8 mouse cellular contexts compared by ENCODE assay signal in genomic region chr10:81600738-81601203, GRCm38 (mm10). TPM values are rescaled to one million over a fixed set of nuclear protein-coding genes. Genes with fewer than 3 reads are reported as not detected.
DNase-seq lines count a peak whose midpoint lies in the region; ATAC-seq lines count a peak whose summit lies in the region.

Tle6 (minus strand) TSS chr10:81601073.

- peak within 1 kb of the TSS; percentile 72 for H3K4me2 ChIP-seq in hindbrain, embryonic 16.5 days (ENCODE audit: low read length)

- under 1% methylated on average over 27 of the region's 28 CpGs for WGBS in hindbrain, embryonic 16.5 days
- WGBS in macrophage (ENCODE audit: missing documents): 4% methylated on average over 21 of the region's 28 CpGs

- H3K27ac ChIP-seq in hindbrain, embryonic 16.5 days (ENCODE audit: low read depth, low read length): no peak within 1 kb of the TSS
- H3K27ac ChIP-seq in macrophage: no peak within 1 kb of the TSS

- H3K36me3 ChIP-seq in hindbrain, embryonic 16.5 days (ENCODE audit: control insufficient read depth, insufficient read depth, low read length): no peaks in the 10 kb centered on the region
- H3K36me3 ChIP-seq in macrophage (ENCODE audit: inconsistent target): no peaks in the 10 kb centered on the region

- H3K9ac ChIP-seq in hindbrain, embryonic 16.5 days (ENCODE audit: low read depth, low read length): peak within 1 kb of the TSS; percentile 50; the same call in 1 of the 2 replicates

- no peaks in the 10 kb centered on the region for H3K9me3 ChIP-seq in hindbrain, embryonic 16.5 days (ENCODE audit: control insufficient read depth, low read length)

- DNase-seq in T-cell, adult 2 months (ENCODE audit: low spot score): peak; percentile 78
- peak; percentile 95 to 96 for DNase-seq in cerebellum, postnatal 36 days
- peak; percentile 95 for DNase-seq in gastrocnemius, adult 18-20 months (ENCODE audit: low spot score)
- DNase-seq in left cerebral cortex, adult 18-20 months (ENCODE audit: low spot score in 2 of 2): peak; percentile 90 to 92
- peak; percentile 93 for DNase-seq in right cerebral cortex, adult 18-20 months
- peak; percentile 89 for DNase-seq in urinary bladder, postnatal 10 days (ENCODE audit: low spot score)

- peaks cover 40% of the 10 kb centered on the region for H3K4me1 ChIP-seq in hindbrain, embryonic 16.5 days (ENCODE audit: control insufficient read depth, insufficient read depth, low read depth, low read length)

- no peaks in the 10 kb centered on the region for H3K79me2 ChIP-seq in macrophage (ENCODE audit: inconsistent target)

- ATAC-seq in hindbrain, embryonic 16.5 days: peak; percentile 73

- H3K4me3 ChIP-seq in hindbrain, embryonic 16.5 days (ENCODE audit: low read length): peak within 1 kb of the TSS; percentile 35
- peak within 1 kb of the TSS; percentile 12; the same call in 1 of the 2 replicates for H3K4me3 ChIP-seq in macrophage (ENCODE audit: inconsistent target)

- peaks cover 4% of the 10 kb centered on the region for H3K27me3 ChIP-seq in hindbrain, embryonic 16.5 days (replicated peaks; ENCODE audit: control insufficient read depth, insufficient read depth, low read length)

RNA-seq across cellular contexts. Expression of gene Tle6, which starts in this region (rescaled TPM):
- total RNA-seq in gastrocnemius, adult 18-20 months (2021): 1 to 10 TPM; 4.5 to 6.1 TPM
- 9.0 and 9.2 TPM in 2 replicates for polyA plus RNA-seq in hindbrain, embryonic 16.5 days (2015; fragmentation: Nextera tagmentation; extraction: Ambion mirVana)
- total RNA-seq in left cerebral cortex, adult 18-20 months (2021): 10 to 100 TPM; 11.4 to 11.8 TPM
- total RNA-seq in macrophage (2018; cell fraction: chromatin; rRNA removed): 10 to 100 TPM in 23 of 26 experiments, 1 to 10 TPM in 3; 5.0 to 74.3 (median 29.9) TPM
- 10 to 100 TPM in 18 of 26 experiments, 1 to 10 TPM in 8; 6.2 to 16.4 (median 11.2) TPM for total RNA-seq in macrophage (2018; cell fraction: cytosol; rRNA removed)
- total RNA-seq in macrophage (2018; cell fraction: nucleus; rRNA removed): 10 to 100 TPM in 21 of 26 experiments, 1 to 10 TPM in 5; 5.3 to 51.3 (median 15.2) TPM
- 9.8 to 17.4 TPM (median 16.7 TPM) in 3 replicates for polyA plus RNA-seq in macrophage (2018)
